Mouse (Mus musculus) stomach, postnatal 0 days (tissue): ENCODE measurements around the gene Clec2d.

Source experiments
- CTCF ChIP-seq: IDR thresholded peaks from 2 replicates; pipeline ENCODE4 v1.5.1; 2016; ENCODE audit warnings: antibody characterized with exemption, low read depth, mild to moderate bottlenecking, moderate library complexity
- EP300 ChIP-seq: optimal IDR thresholded peaks from 2 replicates; pipeline ENCODE3; 2016; ENCODE audit warnings: antibody characterized with exemption

- TF ChIP-seq CTCF (no peak), EP300 (no peak)
These were observed 36.4 kb downstream of the Clec2d start for GRCm38 (mm10) chr6:129216721-129217230.
